Mouse (Mus musculus) 416B (cell line): ENCODE measurements around the gene Pde4a.

Experiments
- DNase-seq: peaks from one replicate; pipeline ENCODE4 v3.0.0; 2011; ENCODE audit warnings: low read depth

Gene Pde4a

DNA sequence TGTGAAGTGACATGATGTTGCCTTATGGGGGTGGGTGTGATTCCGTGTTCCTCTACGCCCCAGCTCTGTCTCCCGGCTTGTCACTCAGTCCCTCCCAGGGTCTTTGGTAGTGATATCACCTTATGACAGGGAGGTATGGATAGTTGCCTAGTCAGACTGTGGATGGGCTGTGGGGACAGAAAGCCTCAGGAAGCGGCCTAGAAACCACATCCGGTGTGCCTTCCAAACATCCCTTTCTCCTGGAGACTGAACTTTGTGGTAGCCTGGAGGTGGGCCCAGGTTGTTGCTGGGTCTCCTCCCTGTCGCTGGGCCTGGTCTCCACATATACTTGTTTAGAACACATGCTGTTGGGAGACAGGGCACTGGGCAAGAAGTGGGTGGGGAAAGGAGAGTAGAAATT, 17.9 kb downstream of the Pde4a start:
- DNase-seq: peak; percentile 80

DNA sequence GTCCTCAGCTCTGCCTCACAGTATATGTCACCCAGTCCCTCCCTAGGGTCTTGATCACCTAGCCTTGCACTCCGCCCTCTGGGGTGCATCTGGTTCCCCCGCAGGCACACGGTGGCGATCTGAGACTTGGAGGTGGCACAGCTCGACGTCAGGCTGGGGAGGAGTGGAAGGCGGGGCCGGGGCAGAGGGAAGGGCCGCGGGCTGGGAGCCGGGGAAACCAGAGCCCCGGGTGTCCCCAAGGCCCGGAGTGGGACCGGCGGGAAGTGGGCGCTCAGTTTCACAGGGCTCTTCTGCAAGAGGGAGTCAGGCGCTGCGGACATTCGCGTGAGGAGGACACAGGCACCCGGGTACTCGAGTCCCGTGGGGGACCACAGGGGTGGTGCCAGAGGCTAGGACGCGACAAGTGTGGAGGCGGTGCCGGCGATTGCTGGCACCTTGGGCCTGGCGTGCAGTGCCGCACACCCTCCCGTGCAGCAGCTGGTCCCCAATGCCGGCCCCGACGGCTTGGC, 18.4 kb downstream of the Pde4a start:
- peak; percentile 83 for DNase-seq

DNA sequence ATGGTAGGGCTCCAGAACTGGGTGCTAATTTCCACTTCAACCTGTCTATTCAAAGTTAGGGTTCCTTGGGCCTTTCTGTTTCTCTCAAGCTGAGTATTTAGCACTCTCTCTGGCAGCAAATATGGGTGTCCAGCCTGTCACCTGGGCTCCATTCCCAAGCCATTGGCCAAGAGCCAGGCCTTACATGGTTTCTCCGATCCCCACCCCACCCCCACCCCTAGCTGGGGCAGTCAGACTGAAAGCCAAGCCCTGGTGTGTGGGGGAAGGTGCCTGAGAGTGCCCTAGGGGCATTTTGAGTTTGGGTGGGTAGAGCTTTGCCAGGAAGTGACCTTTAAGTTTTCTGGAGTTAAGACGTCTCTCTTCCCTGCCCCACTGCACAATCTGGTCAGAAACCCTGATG, 19.2 kb downstream of the Pde4a start:
- DNase-seq: no peak

DNA sequence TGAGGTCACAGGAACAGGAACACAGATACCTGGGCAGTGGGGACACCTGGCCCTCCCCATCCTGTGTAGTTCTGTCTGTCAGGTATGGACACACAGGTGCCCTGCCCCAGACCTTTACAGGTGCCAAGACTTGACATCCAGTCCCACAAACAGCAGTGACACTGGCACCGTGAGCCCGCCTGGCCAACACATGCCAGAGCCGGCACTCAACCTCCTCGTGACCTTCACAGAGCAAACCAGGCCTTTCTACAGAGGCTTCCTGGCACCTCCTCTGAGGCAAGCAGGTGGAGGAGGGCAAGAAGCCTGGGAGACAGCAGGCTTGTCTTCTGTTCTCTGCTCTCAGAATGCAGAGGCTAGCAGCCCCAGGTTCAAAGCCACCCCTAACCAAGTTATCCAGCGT, 19.9 kb downstream of the Pde4a start:
- no peak for DNase-seq

DNA sequence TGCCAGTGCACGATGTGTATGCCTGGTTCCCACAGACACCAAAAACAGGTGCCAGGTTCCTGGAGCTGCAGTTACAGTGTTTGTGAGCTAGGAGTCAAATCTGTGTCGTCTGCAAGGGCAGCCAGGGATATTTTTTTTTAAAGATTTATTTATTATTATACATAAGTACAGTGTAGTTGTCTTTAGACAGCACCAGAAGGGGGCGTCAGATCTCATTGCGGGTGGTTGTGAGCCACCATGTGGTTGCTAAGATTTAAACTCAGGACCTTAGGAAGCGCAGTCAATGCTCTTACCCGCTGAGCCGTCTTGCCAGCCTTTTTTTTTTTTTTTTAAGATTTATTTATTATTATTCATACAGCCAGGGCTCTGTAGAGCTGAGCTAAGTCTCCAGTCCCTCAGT, 24.4 kb downstream of the Pde4a start:
- peak; percentile 74 for DNase-seq

DNA sequence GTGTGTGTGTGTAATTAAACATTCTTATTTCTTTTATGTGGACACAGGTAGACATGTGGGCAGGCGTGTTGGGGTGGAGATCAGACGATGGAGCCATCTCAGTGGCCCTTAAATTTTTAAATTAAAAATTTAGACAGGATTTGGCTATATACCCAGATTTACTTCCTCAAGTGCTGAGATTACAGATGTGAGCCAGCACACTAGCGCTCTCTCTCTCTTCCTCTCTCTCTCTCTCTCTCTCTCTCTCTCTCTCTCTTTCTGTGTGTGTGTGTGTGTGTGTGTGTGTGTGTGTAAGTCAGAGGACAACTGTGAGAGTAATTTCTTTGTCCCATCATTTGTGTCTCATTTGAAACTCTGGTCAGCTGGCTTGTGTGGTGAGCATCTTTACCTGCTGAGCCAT, 25.2 kb downstream of the Pde4a start:
- no peak for DNase-seq

DNA sequence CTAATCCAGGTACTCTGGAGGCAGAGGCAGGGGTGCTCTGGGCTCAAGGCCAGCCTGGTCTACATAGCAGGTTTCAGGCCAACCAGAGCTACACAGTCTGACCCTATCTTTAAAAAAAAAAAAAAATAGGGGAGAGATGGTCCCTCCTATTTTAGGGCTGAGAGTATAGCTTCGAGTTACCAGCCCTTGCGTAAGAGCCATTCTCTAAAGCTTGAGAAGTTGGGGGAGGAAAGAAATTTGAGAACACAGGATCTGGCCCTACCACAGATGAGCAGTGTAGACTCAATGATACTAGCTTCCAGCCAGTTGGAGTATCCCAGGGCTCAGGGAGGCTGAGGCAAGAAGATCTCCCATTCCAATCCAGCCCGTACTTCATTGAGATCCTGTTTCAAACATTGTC, 28.3 kb downstream of the Pde4a start:
- peak; percentile 83 for DNase-seq

DNA sequence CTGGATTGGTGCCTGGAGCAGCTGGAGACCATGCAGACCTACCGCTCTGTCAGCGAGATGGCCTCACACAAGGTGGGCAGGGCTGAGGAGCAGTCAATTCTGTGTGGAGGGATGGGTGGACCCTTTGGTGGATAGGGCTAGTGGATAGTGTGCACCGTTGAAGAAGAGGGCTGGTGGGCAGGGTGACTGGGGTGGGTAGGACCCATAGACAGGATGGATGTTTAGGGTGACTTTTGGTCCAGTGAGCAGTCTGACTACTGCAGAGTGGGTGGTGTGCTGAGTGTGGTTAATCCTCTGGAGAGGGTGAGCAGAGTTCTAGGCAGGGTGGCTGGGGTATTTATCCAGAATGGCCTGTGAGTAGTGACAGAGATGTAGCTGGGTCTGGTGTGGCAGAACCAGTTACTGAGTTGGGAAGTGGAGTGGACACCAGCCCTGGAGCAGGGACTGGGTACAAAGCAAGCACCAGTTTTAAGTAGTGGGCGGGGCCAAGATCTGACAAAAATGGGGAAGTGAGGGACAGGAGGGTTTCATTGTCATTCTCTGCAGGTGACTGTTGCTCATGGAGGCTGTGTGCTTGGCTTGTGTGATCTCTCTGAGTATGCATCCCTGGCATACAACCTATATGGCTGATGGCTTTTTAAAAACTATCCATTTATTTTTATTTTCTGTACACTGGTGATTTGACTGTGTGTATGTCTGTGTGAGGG, 29.4 kb downstream of the Pde4a start:
- peak; percentile 51 for DNase-seq

DNA sequence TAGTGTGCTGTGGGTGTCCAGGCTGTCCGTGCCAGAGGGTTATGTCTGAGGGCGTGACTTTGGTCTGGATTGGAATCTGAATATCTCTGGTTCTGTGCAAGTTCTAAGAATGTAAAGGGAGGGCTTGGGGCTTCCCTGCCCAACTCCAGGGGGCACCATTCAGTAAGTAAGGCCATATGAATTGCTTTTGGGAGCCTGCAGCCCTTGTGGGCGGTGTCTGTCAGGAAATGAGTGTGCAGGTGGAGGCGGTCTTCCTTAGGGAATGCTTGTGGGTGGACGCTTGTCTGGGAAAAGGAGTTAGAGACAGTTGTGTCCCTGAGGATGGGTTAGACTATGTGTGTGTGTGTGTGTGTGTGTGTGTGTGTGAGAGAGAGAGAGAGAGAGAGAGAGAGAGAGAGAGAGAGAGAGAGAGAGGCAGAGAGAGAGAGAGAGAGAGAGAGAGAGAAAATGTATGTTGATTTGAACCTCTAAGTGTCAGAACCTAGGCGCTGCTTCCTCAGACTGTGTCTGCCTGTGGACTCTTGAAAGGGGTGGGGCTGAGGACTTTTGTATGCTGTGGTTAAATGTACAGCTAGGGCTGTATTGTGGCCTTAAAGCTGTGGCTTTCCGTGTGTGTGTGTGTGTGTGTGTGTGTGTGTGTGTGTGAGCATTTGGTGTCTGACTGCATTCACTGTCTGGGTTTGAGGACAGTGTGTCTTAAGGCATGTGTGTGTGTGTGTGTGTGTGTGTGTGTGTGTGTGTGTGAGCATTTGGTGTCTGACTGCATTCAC, 30.4 kb downstream of the Pde4a start:
- peak; percentile 59 for DNase-seq

DNA sequence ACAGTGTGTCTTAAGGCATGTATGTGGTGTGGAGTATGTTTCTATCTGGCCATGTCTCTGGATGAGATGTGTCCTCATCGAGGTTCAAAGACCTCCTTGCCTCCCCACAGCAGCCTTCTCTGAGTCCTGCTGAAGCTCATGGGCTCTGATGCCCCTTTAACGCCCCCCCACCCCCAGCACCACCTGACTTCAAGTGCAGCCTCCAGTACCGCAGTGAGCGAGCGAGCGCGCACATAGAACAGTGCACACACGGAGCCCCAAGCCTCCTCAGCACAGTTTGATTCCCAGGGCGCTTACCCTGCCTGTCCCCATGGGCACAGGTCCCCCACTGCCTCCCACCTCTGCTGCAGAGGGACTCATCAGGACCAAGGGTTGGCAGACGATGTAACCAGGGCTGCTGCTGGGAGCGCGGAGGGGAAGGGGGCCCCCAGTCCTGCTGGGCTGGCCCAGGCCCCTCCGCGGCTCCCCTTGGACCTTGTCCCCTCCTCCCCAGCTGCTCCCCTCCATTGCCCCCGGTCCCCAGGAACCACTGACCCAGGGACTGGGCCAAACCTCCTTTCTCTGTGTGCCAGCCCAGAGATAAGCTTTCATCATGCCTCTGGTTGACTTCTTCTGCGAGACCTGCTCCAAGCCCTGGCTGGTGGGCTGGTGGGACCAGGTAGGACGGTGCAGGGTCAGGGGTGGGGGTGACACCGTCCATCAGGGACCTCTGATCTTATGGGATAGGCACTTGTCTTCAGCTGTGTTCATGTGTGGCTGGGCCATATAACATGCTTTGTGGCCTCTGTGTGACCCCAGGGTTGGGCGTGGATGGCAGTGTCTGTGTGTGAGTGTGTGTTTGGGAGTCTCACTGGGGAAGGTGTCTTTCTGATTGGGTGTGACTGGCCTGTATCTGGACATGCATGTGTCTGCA, 31.3 kb downstream of the Pde4a start:
- no peak for DNase-seq

DNA sequence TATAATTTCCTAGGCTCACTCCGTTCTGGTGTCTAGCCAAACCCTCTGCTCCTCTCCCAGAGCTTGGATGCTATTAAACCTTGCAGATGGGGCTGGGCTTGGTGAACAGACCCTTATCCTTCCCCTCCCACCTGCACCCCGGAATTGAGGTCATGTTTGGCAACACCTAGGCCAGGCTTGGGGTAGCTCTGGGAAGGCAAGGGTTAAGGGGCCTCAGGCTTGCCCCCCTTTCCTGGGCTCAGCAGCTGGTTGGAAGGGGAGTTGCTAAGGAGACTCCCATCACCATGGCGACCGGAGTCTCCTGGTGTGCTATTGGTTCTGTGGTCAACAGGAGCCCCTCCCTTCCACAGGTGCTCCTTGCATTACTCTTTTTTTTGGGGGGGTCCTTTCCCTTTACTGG, 32.5 kb downstream of the Pde4a start:
- no peak for DNase-seq

DNA sequence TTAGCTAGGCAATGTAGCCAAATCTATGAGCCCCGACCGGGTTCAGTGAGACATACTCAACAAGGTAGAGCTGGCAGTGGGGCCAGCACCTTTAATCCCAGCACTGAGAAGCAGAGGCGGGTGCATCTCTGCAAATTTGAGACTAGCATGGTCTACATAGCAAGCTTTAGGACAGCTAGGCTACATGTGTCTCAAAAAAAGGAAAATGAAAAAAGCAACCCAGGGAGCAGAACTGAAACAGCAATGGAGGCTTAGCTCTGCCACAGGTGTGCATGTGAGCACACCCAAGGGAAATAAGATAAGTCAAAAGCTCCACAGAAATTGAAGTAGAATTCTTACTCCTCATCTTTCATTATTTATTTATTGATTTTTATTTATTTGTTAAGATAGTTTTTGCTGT, 33.4 kb downstream of the Pde4a start:
- no peak for DNase-seq

DNA sequence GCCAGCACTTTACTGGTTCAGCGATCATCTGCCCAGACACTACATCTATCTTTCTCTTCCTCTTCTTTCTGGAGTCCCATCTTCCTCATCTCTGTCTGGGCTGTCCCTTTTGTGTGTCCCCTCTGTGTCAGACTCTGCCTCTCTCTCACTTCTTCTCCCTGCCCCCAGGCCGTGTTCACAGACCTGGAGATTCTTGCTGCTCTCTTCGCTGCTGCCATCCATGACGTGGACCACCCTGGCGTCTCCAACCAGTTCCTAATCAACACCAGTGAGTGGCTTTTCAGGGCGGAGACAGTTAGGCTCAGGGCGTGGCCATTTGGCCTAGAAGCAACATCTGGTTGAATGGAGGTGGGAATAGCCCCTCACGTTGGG, 38.6 kb downstream of the Pde4a start:
- no peak for DNase-seq

DNA sequence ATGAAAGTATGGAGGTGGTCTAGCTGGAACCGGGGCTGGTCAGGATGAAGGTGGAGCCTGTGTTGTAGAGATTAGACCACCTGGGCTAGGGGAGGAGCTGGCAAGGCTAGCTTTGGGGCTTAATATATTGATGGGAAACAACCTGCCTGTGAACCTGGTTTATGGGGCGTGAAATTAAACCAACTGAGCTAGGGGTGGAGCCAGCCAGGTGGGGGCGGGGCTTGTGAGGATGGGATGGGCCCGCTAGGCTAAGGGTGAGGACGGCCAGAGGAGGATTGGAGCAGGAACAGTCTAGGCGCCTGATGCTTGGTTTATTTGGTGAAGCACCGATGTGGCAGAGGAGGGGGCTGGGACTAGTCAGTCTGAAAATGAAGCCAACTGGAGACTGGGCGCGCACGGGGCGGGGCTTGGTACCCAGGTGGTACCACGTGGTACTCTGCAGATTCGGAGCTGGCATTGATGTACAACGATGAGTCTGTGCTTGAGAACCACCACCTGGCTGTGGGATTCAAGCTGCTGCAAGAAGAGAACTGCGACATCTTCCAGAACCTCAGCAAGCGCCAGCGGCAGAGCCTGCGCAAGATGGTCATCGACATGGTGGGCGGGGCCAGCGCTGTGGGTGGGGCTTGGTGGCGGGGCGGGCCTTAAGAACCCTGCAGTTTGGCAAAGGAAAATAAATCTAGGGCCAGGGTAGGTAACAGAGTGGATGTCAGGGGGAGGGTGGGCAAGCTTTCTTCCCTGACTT, 39.2 kb downstream of the Pde4a start:
- no peak for DNase-seq

DNA sequence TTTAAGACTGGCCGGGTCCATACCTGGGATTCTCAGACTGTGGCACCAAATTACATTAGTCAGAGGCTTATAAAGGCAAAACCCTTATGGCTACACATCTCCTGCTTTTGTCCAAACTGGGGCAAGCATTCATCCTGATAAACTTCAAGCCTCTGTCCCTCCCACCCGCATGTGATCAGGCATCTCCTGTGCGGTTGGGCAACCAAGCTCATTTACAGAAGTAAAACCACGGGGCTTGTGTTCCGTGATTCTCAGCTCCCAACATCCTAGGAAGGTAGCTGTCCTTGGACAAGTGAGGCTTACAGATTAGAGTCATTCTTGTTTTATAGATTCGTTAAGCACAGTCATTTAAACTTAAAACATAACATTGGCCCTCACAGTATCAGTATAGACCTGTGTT, 41.3 kb downstream of the Pde4a start:
- no peak for DNase-seq

DNA sequence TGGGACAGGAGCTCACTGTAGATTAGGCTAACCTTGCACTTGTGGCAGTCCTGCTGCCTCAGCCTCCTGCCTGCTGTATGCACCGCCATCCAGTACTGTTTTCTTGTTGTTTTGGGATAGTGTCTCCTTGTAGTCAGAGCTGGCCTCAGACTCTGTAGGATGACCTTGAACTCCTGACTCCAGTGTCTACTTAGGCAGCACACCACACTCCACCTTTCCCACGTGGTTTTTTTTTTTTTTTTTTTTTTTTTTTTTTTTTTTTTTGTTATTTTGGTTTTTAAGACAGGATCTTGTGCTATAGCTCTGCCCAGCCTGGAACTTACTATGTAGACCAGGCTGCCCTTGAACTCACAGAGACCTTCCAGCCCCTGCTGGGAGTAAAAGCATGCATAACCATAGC, 43.1 kb downstream of the Pde4a start:
- no peak for DNase-seq

DNA sequence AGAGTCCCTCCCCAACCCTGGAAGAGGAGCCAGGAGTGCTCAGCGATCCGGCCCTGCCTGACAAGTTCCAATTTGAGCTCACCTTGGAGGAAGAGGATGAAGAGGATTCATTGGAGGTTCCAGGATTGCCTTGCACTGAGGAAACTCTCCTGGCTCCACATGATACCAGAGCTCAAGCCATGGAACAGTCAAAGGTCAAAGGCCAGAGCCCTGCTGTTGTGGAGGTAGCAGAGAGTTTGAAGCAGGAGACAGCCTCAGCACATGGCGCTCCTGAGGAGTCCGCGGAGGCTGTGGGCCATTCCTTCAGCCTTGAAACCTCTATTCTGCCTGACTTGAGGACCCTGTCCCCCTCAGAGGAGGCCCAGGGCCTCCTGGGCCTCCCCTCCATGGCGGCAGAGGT, 45.3 kb downstream of the Pde4a start:
- no peak for DNase-seq

DNA sequence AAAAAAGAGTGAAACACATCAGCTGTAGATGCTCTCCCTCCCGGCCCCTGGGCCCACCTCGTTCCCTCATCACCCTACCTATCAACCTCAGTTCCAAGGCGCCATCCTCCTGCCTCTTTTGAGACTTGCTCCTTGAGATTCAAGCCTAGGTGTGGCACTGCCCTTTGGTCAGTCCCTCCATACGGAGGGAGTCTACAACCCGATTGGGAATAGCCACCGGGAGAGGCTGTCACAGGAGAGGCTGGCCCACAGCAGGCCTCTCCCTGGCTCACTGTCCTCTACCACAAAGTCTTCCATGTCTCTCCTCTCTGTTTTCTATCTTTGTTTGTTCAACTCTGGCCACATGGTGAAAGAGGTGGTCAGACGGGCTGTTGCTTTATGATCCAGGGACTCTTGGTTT, 46.1 kb downstream of the Pde4a start:
- DNase-seq: no peak

DNA sequence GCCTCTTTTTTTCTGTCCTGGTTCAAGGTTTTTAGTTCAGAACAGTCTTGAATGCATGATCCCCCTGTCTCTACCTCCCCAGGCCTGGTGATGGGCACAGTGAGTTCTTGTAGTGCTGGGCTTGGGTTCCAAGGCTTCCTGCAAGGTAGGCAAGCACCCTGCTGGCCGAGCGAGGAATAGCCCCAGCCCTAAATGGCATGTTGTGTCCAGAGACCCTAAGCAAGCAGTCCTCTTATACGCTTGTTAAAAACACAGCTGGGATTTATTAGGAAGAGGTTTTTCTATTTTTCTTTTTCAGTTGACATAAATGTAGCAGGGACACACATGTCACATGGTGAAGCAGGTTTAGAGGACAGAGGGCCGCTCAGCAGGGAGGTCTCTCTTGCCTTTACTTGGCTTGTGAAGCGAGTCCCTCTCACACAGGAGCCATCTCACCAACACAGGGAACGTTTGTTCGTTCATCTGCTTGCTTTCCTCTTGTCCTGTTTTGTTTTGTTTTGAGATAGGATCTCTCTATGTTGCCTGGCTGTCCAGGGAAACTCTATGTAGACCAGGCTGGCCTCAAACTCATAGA, 48.2 kb downstream of the Pde4a start:
- peak; percentile 56 for DNase-seq

DNA sequence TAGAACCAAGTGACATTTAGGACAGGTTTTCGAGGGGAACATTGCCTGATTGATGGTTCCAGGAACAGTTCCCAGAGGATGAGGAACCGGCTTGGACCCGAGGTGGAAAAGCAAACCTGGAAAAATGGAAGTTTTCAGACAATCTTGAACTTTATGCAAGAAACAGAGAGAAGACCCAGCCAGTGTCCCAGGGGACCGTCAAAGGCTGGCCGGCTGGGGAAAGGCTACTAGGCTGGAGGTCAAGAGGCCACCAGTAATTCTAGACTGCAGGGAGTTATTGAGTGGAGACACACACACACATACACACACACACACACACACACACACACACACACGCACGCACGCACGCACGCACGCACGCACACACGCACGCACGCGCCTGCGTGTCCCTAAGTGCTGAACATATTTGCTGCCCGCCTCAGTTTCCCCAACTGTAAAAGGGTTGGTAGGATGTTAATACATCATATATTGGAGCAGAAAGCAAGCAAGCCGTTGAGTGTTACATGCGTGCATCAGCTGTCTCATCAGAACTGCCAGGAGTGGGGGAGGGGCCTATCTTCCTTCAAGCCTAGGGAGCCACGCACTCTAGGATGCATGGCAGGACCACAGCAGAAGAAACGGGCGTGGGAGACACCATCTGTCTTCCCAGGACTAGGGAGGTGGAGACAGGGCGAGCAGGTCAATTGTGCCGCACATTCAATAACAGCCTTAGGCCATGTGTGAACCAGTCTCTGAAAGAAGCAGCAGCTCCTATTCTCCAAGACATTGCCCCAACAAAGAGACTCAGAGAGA, 50.7 kb downstream of the Pde4a start:
- no peak for DNase-seq

DNA sequence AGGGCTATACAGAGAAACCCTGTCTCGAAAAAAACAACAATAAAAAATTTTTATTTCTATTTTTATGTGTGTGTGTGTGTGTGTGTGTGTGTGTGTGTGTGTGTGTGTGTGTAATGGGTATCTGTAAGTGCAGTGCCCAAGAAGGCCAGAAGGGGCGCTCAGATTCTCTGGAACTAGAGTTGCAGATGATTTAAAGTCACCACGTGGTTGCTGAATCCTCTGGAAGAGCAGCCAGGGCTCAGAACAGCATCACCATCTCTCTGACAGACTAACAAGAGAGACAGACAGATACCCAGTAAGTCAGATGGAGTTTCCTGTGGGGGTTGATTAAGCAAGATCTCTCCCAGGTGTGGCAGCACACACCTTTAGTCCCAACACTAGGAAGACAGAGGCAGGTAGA, 54.3 kb downstream of the Pde4a start:
- peak; percentile 58 for DNase-seq
